Mouse (Mus musculus) gastrocnemius, adult 18-20 months (tissue): ENCODE data around the gene Gpr173. TPM values are rescaled to one million over a fixed set of nuclear protein-coding genes. Genes with fewer than 3 reads are reported as not detected.
"Not testable (repeated sequence)": the region's sequence is repeated elsewhere in the genome, so short reads cannot be mapped to it uniquely, and the experiment has no call there.

Experiments
- DNase-seq: peaks from one replicate; pipeline ENCODE4 v3.0.0; 2021; ENCODE audit warnings: low spot score
- long read RNA-seq, 2 experiments: library from polyadenylated mRNA; stranded (forward); transcript quantifications; one replicate each; pipeline ENCODE4 v2.0.0; 2021
- total RNA-seq, 2 experiments: library from RNA; stranded (reverse); gene quantifications; 2 replicates each; pipeline ENCODE4 v1.2.3; 2021

Gpr173 gene
- under 1 TPM; 0.16 to 0.31 TPM for total RNA-seq
- long read RNA-seq, experiment 1: 0 reads
- long read RNA-seq, experiment 2: 0 reads

DNA sequence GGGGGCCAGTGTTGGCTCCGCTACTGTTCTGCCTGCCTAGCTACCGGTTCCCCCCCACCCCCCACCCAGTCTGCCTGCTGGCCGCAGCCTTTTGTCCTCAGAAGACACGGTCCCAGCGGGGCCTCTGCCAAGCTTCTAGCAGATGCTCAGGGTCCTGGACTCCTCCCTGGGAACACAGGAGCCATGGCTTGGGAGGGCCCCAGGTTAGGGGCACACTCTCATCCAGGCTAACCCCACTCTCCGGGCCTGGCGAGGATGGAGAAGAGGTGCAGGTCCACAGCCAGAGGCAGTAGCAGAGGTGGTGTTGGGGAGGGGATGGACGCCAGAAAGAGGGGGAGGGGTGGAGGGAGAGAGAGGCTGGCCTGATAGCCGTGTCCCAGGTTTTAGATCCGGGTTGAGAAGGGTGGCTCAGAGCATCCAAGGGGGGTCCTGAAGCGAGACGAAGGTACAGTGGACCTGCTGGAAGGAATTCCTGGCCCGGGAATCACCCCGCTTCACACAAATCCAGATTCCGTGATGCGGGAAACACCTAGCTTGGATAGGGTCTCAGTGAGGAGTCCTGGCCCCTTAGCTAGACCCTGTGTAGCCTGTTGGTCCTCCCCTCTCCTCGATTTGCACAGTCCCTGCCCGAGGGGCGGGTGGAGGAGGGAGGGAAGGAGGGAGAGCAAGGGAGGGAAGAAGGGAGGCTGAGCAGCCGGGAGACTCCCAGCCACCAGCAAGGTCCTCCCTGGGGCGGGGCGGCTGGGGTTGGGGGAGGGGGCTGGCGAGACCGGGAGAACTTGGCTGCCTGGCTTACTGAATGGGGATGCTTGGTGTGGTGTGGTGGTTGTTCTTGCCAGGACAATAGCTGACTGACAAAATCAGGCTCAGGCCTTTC lies at the start of gene Gpr173:
Gene Gpr173 (minus strand): TSS at position 308 of the 877 bp plus-strand sequence.
- peak; percentile 10 for DNase-seq

DNA sequence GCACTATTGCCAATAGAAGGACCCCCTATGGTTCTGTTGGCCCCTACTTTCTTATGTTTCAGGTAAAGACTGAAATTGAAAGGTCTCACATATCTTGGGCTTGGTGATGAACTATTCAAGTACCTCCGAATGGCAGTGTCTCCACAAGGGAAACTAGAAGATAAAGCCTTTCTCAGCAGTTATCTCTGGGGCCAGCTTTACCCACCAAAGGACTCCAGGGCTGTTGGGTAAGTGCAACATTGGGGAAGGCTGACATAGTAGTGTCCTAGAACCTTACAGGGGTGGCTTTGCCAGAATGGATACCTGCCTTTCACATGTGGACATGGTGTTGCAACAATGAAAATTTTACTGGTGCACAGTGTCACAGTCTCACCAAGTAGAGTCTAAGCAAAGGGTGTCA lies 34.7 kb upstream of the Gpr173 start:
- no peak for DNase-seq

DNA sequence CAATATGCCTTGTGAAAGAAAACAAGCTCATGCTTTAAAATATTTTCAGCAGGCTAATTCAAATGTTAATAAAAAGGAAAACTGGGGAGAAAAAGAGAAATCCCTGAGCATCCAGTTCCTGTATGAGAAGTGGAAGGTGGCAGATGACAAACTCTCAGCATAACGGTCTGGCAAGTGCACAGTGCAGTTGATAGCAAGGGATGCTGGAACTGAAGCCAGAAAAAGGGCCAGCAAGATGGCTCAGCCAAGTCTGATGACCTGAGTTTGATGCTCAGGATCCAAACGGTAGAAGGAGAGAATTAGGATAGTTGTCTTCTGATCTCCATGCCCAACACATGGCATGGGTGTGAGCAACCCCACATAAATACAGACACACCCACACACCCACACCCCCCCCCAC lies 31.6 kb upstream of the Gpr173 start:
- no peak for DNase-seq

DNA sequence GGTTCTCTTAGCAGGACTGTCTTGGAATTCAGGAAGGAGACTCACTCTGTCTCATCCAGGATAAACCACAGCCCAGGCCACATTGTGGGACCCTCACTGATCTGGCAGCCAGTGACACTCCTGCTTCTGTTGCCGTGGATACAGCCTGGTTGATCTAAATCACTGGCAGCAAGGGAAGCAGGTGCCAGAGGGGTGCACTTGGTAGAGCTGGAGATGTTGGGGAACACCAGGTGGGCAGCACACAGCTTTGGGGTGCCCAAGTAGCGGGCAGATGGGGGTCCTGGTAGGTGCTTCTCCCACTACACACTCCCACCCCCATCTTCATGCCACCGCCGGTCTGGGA lies 479 bp downstream of the Gpr173 start:
- DNase-seq: no peak

DNA sequence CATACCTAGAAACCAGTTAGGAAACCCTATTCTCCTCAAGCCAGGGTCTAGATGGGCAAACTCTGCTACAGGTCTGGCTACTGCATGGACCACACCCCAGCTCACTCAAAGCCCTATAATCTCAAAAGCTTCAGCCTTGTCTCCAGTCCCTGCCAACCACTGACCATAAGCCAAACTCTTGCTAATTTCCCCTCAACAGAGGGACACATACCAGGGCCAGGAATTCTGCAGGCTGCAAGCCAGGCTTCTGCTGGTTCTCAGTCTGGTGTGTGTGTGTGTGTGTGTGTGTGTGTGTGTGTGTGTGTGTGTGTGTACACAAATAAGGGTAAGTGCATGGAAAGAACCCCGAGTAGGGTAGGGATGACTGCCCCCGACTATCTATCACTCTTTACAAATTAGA lies 2.1 kb downstream of the Gpr173 start:
- no peak for DNase-seq

DNA sequence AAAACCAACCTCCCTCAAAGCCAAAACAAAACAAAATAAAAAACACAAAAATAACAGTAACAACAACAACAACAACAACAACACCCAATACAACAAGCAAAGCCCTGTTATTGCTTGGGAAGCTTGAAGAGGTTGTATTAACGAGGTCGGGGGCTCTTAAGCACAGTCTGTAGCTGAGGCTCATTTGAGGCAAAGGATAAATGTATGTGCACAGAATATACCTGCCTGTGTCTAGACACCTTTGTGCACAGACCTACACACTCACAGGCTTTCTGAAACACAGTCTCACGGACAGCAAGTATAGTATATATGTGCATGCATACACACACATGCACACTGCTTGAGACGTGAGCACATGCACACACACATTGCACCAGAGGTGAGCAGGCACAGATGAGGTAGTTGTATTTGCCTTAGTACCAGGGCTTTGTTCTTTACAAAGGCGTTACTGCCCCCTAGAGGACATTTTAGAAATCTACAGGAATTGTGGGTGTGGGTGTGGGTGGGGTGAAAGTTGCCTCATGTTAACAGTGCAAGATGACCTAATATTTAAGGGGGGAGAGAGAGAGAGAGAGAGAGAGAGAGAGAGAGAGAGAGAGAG lies 15.9 kb downstream of the Gpr173 start:
- DNase-seq: peak; percentile 36

DNA sequence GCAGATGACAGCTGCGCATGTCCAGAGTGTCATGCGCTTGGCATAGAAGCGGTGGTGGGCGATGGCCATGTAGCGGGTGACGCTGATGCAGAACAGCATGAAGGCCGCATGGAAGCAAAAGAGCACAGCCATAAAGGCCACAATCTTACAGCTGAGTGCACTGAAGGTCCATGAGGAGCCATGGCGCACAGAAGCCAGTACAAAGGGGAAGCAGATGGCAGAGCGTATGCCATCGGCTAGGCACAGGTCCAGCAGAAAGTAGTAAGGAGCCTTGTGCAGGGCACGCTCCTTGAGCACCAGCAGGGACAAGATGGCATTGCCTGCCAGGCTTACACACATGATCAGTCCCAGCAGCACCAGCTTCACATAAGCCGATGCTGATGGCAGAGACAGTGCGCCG lies 21.5 kb downstream of the Gpr173 start:
- DNase-seq: no peak

DNA sequence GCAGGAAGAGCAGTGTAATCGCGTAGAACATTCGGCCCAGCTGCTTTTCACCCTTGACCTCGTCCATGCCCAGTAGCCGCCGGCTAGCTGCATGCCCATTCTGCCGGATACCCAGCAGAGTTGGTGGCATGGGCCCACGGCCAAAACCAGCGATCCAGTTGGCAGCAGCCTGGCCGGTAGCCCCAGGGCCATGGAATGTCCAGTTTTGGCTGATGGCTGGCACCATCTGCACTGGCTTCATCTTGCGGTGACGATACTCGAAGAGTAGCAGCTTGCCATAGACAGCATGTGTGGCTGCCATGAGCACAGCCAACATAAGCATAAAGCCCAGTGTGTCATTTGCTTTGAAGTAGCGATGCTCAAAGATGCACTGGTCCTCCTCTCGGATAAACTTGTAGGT lies 21.9 kb downstream of the Gpr173 start:
- no peak for DNase-seq

DNA sequence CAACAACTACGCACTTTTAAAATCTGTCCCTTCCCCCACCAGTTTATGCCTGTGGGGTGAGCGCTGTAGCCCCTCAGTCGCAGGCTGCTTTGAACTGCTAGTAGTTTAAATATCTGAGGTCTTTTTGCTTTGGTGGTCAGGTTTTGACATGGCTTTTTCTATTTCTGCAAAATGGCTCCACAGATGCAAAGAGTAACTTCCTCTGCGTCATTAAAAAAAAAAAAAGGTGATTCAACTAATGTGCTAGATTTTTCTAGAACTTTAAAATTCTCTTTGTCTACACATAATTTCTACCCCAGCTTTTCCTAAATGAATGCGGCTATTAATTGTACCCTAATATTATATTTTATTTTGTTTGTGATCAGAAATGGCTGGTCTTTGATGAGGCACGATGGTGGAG lies 25.6 kb downstream of the Gpr173 start:
- no peak for DNase-seq

DNA sequence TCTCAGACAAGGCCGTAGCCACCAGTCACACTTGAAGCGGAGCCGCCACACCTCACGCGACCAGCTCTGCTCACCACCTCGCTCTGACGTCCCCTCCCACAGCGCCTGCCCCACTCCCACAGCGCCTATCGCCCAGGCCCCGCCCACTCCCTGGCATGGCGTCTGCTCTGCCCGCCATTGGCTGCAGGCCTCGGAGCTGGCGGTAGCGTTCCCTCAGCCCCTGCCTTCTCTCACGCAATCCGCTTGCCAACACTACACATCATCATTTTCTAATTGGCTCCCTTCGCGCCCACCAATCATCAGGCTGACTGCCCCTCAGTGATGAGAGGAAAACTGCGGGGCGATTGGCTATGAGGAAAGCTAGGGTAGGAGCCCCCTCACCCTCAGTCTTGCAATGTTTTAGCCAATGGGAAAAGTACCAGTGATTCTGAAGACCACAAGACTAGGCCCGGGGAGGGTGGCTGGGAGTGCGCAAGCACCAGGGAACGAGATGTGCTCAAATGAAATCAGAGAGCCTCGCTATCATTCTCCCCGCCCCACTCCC lies 26.1 kb downstream of the Gpr173 start, which contains the start of gene Tspyl2:
Gene Tspyl2 (minus strand): TSS at position 68 of the 544 bp plus-strand sequence.
- DNase-seq: peak; percentile 92

DNA sequence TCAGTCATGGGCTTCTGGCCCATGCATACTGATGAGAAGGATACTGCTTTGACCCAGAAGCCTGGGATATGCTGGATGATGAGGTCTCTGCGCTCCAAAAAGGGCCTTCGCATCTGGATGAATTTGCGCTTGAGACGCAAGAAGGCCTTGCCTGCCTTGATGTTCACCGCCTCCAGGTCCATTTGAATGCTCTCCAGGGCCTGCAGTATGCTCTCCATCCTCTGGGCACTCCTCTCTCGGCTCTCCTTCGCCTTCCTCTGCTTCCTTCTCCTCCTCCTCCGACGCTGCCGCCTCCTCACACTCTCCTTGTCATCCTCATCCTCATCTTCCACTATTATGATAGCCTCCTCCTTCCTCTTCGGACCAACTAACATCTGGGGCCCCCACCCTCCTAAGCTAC lies 27.0 kb downstream of the Gpr173 start:
- no peak for DNase-seq

DNA sequence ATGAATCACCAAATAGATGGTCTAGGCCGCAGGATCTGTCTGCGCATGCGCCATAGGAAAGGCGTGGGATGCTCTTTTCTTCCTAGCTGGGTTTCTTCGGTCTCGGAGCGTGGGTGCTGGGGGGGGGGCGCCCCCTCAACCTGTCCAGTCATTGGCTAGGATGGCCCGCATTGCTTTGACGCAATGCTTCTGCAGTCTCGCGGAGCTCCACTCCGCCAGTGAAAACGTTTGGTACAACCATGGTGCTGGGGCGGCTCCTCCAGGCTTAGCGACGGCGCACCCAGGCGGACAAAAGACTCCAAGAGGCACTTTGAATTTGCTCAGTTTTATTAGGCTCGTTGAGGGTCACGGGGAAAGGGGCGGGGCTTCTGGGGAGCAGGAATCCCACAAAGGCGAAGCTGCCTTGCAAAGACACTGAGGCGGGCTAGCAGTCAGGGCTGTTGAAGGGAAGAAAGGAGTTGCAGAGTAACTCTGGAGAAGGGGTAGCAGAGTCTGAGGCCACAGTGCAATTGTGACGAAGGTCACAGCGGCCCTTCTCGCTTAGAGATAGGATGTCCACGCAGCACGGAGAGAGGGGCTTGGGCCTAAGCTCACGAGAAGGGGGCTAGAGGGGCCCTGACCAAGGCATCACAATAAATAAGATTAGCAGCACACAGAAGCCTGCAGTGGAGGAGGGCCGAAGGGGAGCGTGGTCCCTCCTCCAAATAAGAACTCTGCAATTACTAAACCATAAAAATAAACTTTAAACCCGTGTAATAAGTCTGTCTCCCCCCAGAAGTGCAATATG lies 31.8 kb downstream of the Gpr173 start:
- DNase-seq: peak; percentile 88

DNA sequence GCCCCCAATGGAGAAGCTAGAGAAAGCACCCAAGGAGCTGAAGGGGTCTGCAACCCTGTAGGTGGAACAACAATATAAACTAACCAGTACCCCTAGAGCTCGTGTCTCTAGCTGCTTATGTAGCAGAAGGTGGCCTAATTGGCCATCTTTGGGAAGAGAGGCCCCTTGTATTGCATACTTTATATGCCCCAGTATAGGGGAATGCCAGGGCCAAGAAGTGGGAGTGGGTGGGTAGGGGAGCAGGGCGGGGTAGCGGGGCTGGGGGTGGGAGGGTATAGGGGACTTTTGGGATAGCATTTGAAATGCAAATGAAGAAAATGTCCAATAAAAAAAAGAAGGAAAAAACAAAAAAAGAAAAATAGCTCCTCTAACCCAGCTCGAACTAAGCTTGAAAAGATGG lies 32.4 kb downstream of the Gpr173 start:
- not testable (repeated sequence) for DNase-seq

DNA sequence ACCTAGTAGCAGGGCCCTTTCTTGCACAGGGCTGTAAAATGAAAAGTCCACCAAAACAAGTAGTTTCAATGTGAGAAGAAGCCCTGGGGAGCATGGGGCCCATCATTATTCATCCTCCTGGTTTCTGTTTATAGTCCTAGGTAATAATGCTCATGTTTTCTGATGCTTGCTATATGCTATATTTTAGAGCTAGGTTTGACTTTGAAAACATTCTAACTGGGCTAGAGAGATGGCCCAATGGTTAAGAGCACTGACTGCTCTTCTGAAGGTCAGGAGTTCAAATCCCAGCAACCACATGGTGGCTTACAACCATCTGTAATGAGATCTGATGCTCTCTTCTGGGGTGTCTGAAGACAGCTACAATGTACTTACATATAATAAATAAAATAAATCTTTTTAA lies 39.1 kb downstream of the Gpr173 start:
- not testable (repeated sequence) for DNase-seq

DNA sequence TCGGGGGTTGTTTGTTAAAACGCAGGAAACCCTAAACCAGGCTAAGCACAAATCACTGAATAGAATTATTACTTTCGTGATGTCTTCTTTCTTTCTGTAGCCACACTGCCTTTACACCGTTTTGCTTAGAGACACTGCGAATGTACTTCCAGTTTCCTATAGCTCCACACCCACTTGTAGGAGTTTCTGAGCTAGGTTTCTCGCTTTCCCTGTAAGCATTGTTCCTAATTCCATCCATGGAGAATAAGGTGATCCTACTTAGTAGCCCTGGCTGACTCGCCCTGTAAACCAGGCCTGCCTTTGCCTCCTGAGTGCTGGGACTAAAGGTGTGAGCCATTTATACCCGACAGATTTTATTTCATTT lies 40.8 kb downstream of the Gpr173 start:
- DNase-seq: no peak

DNA sequence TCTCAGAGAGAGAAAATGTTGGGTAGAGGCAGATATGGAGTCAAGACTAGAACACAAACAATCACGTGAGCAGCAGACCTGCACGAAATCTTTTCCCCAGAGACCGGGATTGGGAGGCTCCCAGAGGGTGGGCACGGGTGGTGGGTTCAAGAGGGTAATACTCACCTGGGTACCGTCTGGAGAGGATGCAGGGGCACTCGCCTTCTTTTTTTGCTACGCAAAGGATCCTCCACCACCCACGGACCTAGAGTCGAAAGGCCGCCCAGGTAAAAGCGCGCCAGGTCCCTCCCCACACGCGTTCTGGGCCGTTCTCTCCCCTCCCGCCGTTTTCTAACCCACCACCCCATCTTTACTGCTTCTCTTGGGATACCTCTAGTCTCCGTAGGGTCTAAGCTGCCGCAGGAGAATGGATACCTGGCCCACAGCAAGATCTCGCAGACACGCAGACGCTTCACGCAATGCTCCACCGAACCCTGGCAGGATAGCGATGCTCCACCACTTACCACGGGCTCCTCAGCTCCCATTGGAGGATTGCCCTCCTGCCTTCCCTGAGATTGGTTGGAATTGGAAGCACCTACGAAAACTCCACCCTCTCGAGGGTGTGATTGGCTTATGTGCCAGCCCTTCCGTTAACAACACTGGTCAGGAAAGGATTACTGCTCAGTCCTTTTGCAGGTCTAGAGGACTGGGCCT lies 41.4 kb downstream of the Gpr173 start, which contains the start of gene Kantr:
Gene Kantr (minus strand): TSS at position 500 of the 693 bp plus-strand sequence.
- DNase-seq: peak; percentile 84

DNA sequence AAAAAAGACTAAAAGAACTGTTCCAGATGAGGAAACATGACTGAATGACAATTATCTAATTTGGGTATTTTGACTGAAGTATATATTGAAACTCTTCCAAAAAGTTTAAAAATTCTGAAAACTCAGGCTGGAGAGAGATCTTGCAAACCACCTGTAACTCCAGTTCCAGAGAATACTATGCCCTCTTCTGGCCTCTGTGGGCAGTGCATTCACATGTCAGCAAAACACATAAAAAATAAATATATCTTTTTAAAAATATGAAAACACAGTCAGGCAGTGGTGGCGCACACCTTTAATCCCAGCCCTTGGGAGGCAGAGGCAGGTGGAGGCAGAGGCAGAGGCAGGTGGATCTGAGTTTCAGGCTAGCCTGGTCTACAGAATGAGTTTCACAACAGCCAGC lies 44.9 kb downstream of the Gpr173 start:
- DNase-seq: no peak

DNA sequence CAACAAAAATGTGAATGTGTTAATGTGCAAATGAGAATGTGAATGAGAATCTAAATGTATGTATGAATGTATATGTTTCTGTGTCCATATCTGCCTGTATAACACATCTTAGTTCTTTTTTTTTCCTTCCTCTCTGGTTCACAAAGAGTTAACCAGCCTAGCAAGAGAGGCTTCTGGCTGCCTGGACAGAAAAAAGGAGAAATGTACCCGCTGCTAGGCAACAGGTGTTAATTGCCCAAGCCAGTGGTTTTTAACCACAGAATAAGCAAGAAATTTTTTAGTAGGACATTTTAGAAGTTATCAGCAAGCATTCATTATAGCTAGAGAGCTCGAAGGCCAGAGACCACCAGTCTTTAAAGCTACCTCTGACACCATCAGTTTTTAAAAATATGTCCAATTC lies 45.7 kb downstream of the Gpr173 start:
- DNase-seq: no peak

DNA sequence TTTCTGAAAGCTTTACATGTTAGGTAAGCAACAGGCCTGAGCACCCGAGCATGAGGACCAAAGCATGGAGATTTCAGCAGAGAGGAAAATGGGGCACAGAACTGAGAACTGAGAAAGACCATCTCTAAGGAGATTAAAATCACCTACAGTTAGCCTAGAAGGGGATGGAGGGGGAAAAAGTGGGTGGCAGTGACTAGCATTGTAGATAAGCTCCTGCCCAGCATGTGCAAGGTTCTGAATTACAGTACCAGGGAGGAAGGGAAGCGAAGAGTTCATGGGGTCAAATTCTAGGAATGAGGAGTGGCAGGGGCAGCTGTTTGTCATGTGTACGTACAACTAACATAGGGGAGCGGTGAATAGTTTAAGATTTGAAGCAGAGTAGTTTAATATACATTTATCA lies 48.0 kb downstream of the Gpr173 start:
- DNase-seq: no peak

DNA sequence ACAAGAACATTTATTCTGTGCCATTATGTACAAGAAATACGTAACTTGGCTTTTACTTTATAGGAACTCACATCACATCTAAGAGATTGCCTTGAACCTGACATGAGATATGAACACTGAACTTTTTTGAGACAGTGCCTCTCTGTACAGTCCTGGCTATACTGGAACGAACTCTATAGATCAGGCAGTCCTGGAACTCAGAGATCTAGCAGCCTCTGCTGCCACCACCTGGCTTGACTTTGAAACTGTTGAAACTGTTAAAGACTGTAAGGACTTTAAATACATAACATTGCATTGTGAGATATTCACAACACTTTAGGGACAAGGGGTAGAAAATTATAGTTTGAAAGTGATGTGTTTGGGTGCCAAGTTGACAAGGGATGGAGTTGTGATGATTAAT lies 60.6 kb downstream of the Gpr173 start:
- peak; percentile 2 for DNase-seq

DNA sequence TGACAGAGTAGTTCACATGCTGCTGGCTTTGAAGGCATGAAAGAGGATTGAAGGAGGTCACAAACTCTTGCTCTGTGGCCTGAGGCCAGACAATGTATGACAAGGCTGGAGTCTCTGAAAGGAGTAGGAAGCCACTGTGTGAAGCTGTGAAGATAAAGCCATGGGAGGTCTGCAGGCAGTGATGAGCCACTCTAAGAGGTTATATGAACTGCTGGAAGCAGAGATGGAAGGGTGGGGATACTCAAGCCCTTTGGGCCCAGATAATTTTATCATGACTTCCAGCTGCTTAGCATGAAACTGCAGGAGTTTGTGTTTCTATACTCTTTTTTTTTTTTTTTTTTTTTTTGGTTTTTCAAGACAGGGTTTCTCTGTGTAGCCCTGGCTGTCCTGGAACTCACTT lies 61.1 kb downstream of the Gpr173 start:
- no peak for DNase-seq
